Comparison of ENCODE assay signal across 8 mouse cellular contexts in the genomic region with DNA sequence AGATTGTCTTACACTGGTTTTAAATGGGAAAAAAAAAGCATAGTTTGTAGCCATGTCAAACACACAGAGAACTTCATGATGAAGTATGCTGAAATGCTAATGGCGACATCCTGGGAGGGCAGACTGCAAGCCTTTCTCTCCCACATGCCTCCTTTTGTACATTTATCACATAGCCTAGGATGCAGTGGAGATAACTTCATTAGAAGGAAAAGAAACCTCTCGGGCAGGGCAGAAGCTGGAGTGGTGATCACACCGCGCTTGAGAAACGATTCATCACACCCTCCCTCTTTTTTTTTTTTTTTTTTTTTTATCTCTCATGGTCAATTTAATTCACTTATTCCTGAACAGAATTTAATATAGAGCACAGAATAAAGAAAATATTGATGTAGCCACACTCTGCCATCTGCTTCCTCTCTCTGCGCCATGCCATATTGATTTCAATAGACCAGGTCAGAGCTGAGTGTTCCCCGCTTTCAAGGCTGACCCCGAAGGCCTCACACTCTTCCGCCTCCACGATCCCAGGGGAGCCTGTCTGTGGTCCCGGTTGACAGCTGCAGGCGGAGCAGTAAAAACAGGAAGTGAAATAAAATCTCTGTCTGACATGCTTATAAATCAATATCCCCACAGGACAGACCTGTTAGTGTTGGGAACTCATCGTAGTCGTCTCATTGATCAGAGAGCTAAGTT. TPM values are rescaled to one million over a fixed set of nuclear protein-coding genes. Genes with fewer than 3 reads are reported as not detected.
A peak's percentile ranks its signal among the peaks of the same experiment; 100 is the strongest.
DNase-seq lines count a peak whose midpoint lies in the region; ATAC-seq and TF ChIP-seq lines count a peak whose summit lies in the region.

No protein-coding gene starts in this region.

- H3K4me3 ChIP-seq in forebrain, embryonic 11.5 days (ENCODE audit: low read depth, low read length) = no peak overlapping the region
- no peak overlapping the region for H3K4me3 ChIP-seq in forebrain, embryonic 10.5 days
- H3K4me3 ChIP-seq in kidney, postnatal 0 days (replicated peaks; ENCODE audit: low read depth, low read length) = no peak overlapping the region
- H3K4me3 ChIP-seq in neural tube, embryonic 11.5 days (ENCODE audit: low read depth, low read length) = no peak overlapping the region

- no peaks in the 10 kb centered on the region for H3K9me3 ChIP-seq in forebrain, embryonic 11.5 days (ENCODE audit: control insufficient read depth, low read length)
- no peaks in the 10 kb centered on the region for H3K9me3 ChIP-seq in forebrain, embryonic 10.5 days
- H3K9me3 ChIP-seq in kidney, postnatal 0 days (replicated peaks; ENCODE audit: low read length) = no peaks in the 10 kb centered on the region
- no peaks in the 10 kb centered on the region for H3K9me3 ChIP-seq in neural tube, embryonic 11.5 days (ENCODE audit: control insufficient read depth, low read length)

- H3K9ac ChIP-seq in forebrain, embryonic 11.5 days (ENCODE audit: low read length) = no peak overlapping the region
- no peak overlapping the region for H3K9ac ChIP-seq in kidney, postnatal 0 days (ENCODE audit: low read depth, low read length)
- H3K9ac ChIP-seq in neural tube, embryonic 11.5 days (ENCODE audit: low read length) = no peak overlapping the region

- 0 out of 2 replicates have a peak, but pooled peaks have one; percentile 36 for ATAC-seq in forebrain, embryonic 11.5 days (replicated peaks; ENCODE audit: low FRiP score)
- ATAC-seq in kidney, postnatal 0 days (replicated peaks; ENCODE audit: low FRiP score, low read depth) = peak; percentile 61; the same call in 1 of the 2 replicates
- peak; percentile 76 for ATAC-seq in neural tube, embryonic 11.5 days (ENCODE audit: insufficient read depth, low FRiP score, low TSS enrichment)
- ATAC-seq in frontal cortex, adult (ENCODE audit: low TSS enrichment) = no peak

- no peaks in the 10 kb centered on the region for H3K27me3 ChIP-seq in forebrain, embryonic 11.5 days (ENCODE audit: control insufficient read depth, insufficient read depth, low read length)
- H3K27me3 ChIP-seq in forebrain, embryonic 10.5 days (ENCODE audit: poor library complexity, severe bottlenecking) = no peaks in the 10 kb centered on the region
- H3K27me3 ChIP-seq in kidney, postnatal 0 days (ENCODE audit: insufficient read depth, low read length) = no peaks in the 10 kb centered on the region
- H3K27me3 ChIP-seq in neural tube, embryonic 11.5 days (ENCODE audit: control insufficient read depth, insufficient read depth, low read length) = no peaks in the 10 kb centered on the region

- 68% methylated on average over 14 of the region's 14 CpGs for WGBS in forebrain, embryonic 11.5 days
- 68% methylated on average over 14 of the region's 14 CpGs for WGBS in forebrain, embryonic 10.5 days
- 14% methylated on average over 14 of the region's 14 CpGs for WGBS in kidney, postnatal 0 days
- 27% methylated on average over 14 of the region's 14 CpGs for WGBS in neural tube, embryonic 11.5 days

- H3K4me2 ChIP-seq in forebrain, embryonic 11.5 days (ENCODE audit: low read depth, low read length, severe bottlenecking) = no peak overlapping the region
- H3K4me2 ChIP-seq in kidney, postnatal 0 days (ENCODE audit: low read length) = peak overlapping the region; percentile 21; the same call in 1 of the 2 replicates
- H3K4me2 ChIP-seq in neural tube, embryonic 11.5 days (ENCODE audit: low read depth) = no peak overlapping the region

- no peaks in the 10 kb centered on the region for H3K4me1 ChIP-seq in forebrain, embryonic 11.5 days (replicated peaks; ENCODE audit: control insufficient read depth, insufficient read depth, low read length)
- no peaks in the 10 kb centered on the region; the same call in 1 of the 2 replicates for H3K4me1 ChIP-seq in forebrain, embryonic 10.5 days
- H3K4me1 ChIP-seq in kidney, postnatal 0 days (replicated peaks; ENCODE audit: insufficient read depth, low read length) = 0 out of 2 replicates have a peak, but pooled peaks cover under 1% of the 10 kb centered on the region
- H3K4me1 ChIP-seq in neural tube, embryonic 11.5 days (ENCODE audit: control insufficient read depth, insufficient read depth, low read length) = peaks cover 2% of the 10 kb centered on the region; the same call in 1 of the 2 replicates

- no peaks in the 10 kb centered on the region for H3K36me3 ChIP-seq in forebrain, embryonic 11.5 days (ENCODE audit: control insufficient read depth, insufficient read depth, low read length)
- no peaks in the 10 kb centered on the region for H3K36me3 ChIP-seq in forebrain, embryonic 10.5 days (replicated peaks)
- no peaks in the 10 kb centered on the region for H3K36me3 ChIP-seq in kidney, postnatal 0 days (ENCODE audit: insufficient read depth, low read length)
- no peaks in the 10 kb centered on the region for H3K36me3 ChIP-seq in neural tube, embryonic 11.5 days (ENCODE audit: control insufficient read depth, insufficient read depth, low read length)

- no peak for DNase-seq in forebrain, embryonic 11.5 days (ENCODE audit: low spot score)
- no peak for DNase-seq in forebrain, embryonic 10.5 days (ENCODE audit: extremely low spot score, low spot score)
- DNase-seq in embryo, embryonic 9.5 days (ENCODE audit: extremely low spot score) = peak; percentile 48
- DNase-seq in kidney, postnatal 0 days (ENCODE audit: low spot score) = peak; percentile 69
- DNase-seq in neural tube, embryonic 11.5 days (ENCODE audit: low spot score) = peak; percentile 76
- DNase-seq in cerebellum, adult 8-10 months = no peak
- DNase-seq in cerebellum, adult 9-10 months = no peak

- no peak overlapping the region for H3K27ac ChIP-seq in forebrain, embryonic 11.5 days (ENCODE audit: low read depth, low read length)
- H3K27ac ChIP-seq in forebrain, embryonic 10.5 days = no peak overlapping the region
- H3K27ac ChIP-seq in kidney, postnatal 0 days = no peak overlapping the region
- no peak overlapping the region for H3K27ac ChIP-seq in neural tube, embryonic 11.5 days (ENCODE audit: low read depth, low read length)

- no peak for TF ChIP-seq CTCF in kidney, postnatal 0 days (IDR thresholded peaks at IDR 0.05; ENCODE audit: low read depth)

RNA-seq across cellular contexts. Expression of gene Zfp622, which starts 32.0 kb away (rescaled TPM):
- polyA plus RNA-seq in forebrain, embryonic 11.5 days (2014; fragmentation: Nextera tagmentation; extraction: Ambion mirVana) = 29.5 and 32.7 TPM in 2 replicates
- polyA plus RNA-seq in forebrain, embryonic 10.5 days (2016; fragmentation: Nextera tagmentation; extraction: Ambion mirVana) = 22.0 and 24.4 TPM in 2 replicates
- 23.2 and 27.3 TPM in 2 replicates for polyA plus RNA-seq in kidney, postnatal 0 days (2015; fragmentation: Nextera tagmentation; extraction: Ambion mirVana)
- polyA plus RNA-seq in neural tube, embryonic 11.5 days (2014; fragmentation: Nextera tagmentation; extraction: Ambion mirVana) = 36.4 and 37.7 TPM in 2 replicates

Comparison
In these comparisons a context has a peak if more than half of its experiments do, and no peak if none do; other contexts are left out.
1. DNase-seq: peak in embryo, embryonic 9.5 days (single experiment), kidney, postnatal 0 days (single experiment) and neural tube, embryonic 11.5 days (single experiment); none in forebrain, embryonic 11.5 days (single experiment), forebrain, embryonic 10.5 days (single experiment), cerebellum, adult 8-10 months (single experiment) and cerebellum, adult 9-10 months (single experiment).